Mouse (Mus musculus) embryo, embryonic 9.5 days (tissue): Measurements from ENCODE around the gene Lrp8.

Experiments used
- DNase-seq: peaks from one replicate; pipeline ENCODE4 v3.0.0-alpha.2; 2017; ENCODE audit errors: extremely low spot score

The Lrp8 gene

GRCm38 (mm10) chr4:107844971-107845370 is 42.9 kb downstream of the Lrp8 start:
- peak; percentile 82 for DNase-seq

DNA sequence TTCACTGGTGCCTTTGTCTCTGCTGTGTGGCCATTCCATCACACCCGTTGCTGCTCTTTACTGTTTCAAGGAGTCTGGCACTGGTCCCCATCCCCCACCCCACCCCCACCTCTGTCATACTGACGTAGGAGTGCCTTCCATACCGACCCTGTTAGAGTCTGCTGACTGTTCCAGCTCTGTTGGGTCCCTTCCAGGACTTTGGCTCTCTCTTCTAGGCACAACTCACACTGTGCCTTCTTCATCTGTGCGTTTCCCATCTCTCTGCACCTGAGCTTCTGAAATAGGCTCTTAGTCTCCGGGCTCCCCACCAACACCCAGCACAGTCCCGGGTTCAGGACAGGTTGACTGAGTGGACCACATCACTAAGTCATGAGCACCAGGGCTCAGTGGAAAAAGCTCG is 44.7 kb downstream of the Lrp8 start:
- no peak for DNase-seq

DNA sequence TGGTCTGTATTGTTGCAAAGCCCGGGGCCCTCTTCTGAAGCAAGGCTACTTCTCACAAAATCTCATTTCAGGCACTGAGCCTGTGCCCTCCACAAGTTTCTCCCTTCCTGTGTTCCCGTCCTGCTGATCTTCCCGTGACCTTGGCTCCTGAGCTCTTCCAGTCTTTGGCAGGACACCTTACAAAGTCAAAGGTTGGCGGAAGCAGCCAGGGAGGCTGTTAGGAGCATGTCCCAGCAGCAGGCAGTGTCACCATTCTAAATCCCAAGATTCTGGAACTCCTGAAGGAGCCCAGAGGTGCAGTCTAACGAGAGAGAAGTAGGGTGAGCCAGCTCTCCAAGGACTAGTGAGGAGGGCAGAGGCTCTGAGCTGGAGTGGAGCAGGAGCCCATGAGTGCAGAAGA is 46.5 kb downstream of the Lrp8 start:
- DNase-seq: no peak

- no peak for DNase-seq
Measured at GRCm38 (mm10) chr4:107849621-107850020, 47.6 kb downstream of the Lrp8 start.

DNA sequence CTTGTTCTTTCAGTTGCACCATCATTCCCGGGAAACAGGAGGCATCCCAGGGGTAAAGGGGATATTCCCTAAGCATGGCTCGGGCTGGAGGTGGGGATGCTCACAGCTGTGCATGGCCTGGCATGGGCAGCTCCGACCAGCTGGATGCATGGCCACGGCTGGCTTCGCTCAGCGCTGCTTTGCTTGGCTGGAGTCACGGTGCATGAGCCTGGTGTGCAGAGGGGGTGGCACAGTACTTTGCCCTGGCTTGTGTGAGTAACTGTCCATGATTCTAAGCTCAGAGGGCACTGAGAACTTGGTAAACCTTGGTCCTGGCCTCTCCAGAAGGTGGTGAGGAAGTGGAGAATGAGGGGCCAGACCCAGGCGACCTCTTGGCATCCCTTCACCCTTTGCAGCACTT is 48.0 kb downstream of the Lrp8 start:
- no peak for DNase-seq

DNA sequence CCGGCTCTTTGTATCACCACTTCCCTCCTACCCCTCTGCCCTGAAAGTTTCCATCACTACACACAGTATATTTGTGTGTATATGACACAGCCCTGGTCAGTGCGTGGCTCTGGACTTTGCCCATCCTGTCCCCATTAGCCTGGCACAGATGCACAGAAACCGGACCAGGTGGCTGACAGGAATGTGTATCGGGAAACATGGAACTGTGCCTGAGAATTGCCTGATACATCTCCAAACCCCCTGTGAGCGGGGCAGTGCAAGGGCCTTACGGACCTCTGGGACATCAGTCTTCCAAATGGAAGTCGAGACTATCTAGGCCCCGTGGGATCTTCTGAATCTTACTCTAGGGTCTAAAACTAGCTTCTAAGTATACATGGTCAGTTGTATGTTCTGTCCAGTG is 51.3 kb downstream of the Lrp8 start:
- DNase-seq: no peak

DNA sequence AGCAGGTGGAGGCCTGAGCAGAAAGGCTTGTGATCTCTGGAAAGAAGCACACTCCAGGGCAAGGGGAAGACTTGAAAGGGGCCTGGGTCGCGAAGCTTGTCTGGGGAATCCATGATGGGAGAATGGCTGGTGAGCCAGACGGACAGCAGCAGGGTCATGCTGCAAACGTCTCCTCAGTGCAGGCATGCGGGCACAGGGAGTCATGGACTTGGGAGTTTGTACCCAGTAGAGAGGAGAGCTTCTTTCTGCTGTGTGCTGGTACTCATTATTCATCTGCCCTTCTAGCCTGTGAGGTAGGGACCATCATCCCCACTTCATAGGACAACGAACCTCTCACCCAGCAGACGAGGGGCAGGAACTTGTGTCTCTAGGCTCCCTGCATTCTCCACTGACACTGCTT is 51.8 kb downstream of the Lrp8 start:
- DNase-seq: no peak

DNA sequence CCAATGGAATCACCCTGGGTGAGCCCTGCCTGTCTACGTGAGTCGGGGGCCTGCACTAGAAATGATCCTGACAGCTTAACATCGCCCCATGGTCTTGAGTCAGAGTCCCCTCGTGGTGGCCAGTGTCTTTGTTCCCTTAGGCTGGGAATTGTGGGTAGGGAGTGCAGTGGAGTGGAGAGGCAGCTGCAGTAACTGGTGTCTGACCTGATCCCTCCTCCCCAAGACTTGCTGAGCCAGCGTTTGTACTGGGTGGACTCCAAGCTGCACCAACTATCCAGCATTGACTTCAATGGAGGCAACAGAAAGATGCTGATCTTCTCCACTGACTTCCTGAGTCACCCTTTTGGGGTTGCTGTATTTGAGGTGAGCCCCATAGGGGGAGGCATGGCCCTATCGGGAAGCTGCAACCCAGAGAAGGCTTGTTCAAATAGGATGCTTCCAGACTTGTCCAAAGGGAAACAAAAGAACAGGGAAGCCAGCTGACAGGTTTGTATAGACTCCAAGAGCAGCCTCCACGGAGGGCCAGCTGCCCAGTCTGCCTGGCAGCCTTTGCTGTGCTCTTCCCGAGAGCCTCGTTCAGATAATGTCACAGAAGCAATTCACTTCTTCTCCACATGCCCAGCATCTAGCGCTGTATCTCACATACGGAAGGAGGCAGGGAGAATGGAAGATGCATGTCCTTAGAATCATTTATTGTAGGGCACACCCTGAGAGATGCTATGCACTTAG is 55.1 kb downstream of the Lrp8 start:
- no peak for DNase-seq

DNA sequence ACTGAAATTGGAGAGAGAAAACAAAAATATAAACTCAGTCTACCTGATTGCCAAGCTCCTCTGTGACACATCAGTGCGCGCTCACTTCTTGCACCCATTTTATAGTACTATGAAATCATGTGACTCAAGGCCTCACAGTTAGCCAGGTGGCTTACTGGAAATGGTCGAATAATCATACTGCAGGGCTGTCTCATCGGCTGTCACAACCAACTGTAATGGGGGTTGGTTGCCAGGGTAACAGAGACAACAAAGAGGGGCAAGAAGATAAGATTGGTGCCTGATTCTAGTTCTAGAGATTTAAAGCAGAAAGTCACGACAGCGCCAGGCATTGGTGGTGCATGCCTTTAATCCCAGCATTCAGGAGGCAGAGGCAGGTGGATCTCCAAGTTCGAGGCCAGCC is 56.9 kb downstream of the Lrp8 start:
- DNase-seq: no peak

DNA sequence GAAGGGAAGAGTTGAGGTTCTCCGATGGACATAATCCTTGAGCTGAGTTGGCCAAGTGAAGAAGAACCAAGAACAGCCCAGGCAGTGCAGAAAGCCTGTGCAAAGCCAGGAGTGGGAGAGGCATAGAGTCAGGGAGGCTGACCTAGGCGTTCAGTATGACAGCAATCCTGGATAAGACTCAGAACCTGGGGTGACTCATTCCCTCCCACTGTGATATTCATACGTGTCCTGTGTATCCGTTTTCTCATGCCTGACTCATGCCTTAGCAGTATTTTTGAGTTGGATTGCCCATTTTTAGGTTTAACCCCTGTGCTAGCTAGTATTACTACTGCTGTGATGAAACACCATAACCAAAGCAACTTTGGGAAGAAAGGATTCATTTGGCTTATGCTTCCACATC is 62.8 kb downstream of the Lrp8 start:
- no peak for DNase-seq

DNA sequence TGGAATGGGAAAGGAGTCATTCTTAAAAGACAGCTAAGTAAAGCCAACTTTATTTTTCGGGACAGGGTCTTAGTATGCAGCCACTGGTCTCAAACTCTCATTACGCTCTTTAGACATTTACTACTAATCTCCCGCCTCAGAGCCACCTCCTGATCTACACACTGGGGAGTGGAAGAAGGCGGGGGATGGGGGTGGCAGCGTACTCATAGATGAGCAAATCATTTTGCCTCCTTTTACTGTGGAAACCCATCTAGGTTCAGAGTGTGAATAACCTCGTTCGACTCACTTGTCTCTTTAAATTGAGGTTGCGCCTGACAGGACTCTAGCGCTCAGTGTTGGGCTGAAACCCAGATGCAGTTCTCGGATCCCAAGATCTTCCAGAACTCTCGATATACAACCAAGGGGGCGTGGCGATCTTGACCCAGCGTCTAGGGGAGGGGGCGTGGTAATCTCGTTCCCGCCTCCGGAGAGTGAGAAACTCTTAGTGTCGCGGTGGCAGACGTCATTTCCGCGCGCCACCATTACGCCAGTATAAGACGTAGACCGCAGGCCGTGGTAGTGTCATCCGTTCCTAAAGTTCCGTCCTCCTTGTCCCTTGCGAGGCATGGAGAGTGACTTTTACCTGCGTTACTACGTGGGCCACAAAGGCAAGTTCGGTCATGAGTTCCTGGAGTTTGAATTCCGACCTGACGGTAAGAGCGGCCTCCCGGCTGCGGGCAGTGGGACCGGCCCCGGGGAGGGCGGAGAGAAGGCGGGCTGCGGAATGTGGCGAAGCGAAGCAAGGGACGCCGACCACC is 77.4 kb downstream of the Lrp8 start, which contains the start of gene Magoh:
TSS of gene Magoh (plus strand) at position 502 of the 797 bp plus-strand sequence.
- peak; percentile 95 for DNase-seq

DNA sequence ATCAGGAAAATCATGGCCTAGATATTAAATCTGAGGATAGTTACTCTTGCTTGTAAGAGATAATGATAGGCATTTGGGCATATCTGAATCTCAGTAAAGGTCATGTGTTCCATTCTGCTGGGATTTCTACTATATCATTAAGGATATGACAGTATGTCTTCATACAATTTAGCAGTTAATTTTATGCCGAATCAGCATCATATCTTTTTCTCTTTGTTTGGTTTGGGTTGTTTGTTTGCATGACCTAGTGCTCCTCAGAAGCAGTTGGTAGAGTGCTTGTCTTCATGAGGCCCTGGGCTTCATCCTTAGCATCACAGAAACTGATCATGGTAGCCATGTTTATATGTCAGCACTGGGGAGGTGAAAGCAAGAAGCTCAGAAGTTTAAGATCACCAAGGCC is 79.6 kb downstream of the Lrp8 start:
- DNase-seq: no peak

- DNase-seq: no peak
Measured at GRCm38 (mm10) chr4:107886371-107886770, 84.3 kb downstream of the Lrp8 start.

- no peak for DNase-seq
Measured at GRCm38 (mm10) chr4:107889385-107889730, 87.3 kb downstream of the Lrp8 start.

GRCm38 (mm10) chr4:107889731-107890432 is 87.8 kb downstream of the Lrp8 start, which contains the start of gene 0610037L13Rik:
TSS of gene 0610037L13Rik (plus strand) at chr4:107889813.
- peak; percentile 94 for DNase-seq

DNA sequence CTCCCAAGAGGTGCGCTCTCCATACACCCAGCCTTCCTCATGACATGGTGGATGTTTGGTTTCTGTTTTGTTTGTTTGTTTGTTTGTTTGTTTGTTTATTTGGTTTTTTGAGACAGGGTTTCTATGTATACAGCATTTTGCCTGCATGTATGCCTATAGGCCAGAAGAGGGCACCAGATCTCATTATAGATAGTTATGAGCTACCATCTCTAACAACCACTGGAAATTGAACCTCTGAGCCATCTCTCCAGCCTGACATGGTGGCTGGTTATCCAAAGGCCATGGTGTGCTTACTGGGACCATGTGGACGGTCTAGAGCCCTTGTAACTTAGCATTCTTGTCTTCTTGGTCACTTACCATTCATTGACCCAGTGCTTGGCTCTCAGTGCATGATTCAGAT is 90.6 kb downstream of the Lrp8 start:
- DNase-seq: no peak

DNA sequence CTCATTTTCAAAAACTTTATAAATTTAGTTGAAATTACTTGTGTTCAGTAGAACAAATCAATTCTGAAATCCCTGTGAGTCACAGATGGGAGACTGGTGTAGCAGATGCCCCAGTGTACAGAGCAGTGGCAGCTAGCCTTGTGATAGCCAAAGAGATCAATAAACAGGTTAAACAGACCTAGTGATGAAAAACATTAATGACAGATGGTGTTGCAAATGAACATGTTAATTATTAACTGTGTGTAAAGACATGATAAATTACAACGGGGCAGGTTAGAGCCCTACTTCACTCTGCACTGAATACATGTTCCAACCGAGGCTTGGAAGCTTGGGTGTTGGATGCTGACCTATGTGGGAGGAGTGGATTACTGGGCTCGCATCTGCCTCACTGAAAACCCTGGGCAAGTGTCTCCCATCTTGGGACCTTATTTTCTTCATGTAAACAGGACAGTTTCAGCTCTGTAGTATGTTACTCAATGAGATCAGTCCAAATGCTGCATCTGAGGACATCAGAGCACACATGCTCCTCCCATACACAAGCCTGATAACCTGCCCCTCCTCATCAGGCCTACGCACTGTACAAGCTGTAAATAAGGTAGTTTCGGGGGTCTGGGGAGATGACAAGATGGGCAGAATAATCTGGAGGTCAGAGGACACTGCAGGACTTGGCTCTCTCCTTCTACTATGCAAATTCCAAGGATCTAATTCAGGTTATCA is 97.3 kb downstream of the Lrp8 start:
- no peak for DNase-seq

- no peak for DNase-seq
Measured at GRCm38 (mm10) chr4:107900206-107900605, 98.1 kb downstream of the Lrp8 start.

- DNase-seq: no peak
Measured at GRCm38 (mm10) chr4:107904252-107904651, 102.2 kb downstream of the Lrp8 start.

DNA sequence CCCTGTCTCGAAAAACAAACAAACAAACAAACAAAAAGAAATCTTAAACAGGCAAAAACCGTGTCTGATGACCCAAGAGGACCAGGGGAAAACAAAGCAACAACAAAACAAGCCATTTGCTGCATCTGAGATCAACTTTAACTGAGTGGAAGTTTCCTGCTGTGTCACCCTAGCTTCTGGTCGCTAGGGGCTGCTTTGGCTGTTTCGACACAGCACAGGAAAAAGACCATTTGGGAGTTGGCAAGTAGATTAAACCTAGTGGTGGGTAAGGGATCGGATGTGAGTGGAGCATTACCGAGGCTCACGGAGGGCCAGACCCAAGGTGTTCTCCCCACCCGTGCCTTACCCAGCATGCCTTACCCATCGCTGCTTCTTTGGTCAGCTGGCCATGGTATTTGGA is 104.5 kb downstream of the Lrp8 start:
- no peak for DNase-seq

DNA sequence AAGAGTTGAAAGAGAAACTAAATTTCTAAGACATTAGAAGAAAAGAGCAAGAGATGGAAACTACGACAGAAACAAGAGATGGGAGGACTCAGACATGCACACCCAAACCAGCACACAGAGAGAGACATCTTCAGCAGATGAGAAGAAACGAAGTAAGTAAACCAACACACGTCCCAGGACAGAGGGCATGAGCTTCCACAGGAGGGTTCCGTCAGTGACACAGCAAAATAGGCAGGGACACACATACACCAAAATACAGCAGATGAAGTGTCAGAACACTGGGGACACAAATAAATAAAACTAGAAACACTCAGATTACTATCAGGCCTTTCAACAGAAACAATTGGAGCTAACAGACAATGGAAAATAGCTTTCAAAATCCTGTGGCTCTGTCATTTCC is 108.0 kb downstream of the Lrp8 start:
- DNase-seq: no peak

DNA sequence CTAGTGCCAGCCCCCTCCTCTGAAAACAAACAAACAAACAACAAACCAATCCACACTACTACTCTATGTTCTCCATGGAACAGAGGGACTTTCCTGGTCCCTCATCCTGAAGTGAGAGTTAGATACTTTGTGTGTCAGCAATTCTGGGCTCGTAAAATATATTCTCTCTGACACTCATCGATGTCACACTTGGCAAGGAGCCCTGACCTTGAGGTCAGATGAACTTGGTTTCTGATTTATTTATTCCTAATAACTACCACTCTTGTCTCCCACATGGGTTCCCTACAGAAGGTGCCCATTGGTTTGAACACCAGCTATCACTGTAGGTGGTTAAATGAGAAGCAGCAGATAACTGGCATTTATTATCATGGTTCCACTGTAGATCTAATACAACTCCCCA is 118.3 kb downstream of the Lrp8 start:
- DNase-seq: no peak
